Mouse (Mus musculus): Measurements from ENCODE around the gene Kifap3. TPM values are rescaled to one million over a fixed set of nuclear protein-coding genes. Genes with fewer than 3 reads are reported as not detected.
"Not testable (repeated sequence)": the region's sequence is repeated elsewhere in the genome, so short reads cannot be mapped to it uniquely, and the experiment has no call there.

The Kifap3 gene
- polyA plus RNA-seq, 1 experiment: 20.0 TPM

GRCm38 (mm10) chr1:163834066-163834465 lies 54.7 kb downstream of the Kifap3 start:
- Histone ChIP-seq H3K27ac (ENCODE audit: insufficient read depth, low read depth, low read length) (no peak overlapping the region), H3K4me3 (ENCODE audit: insufficient read depth, low read length) (no peak overlapping the region)

GRCm38 (mm10) chr1:163835062-163835461 lies 55.7 kb downstream of the Kifap3 start:
- TF ChIP-seq POLR2A (IDR thresholded peaks at IDR 0.05; ENCODE audit: borderline replicate concordance, low read depth, low read length): no peak
- no peak for TF ChIP-seq CTCF (IDR thresholded peaks at IDR 0.05; ENCODE audit: low read depth, low read length)
- H3K4me3 ChIP-seq (ENCODE audit: insufficient read depth, low read length): no peak overlapping the region
- no peaks in the 10 kb centered on the region for H3K4me1 ChIP-seq (ENCODE audit: control insufficient read depth, insufficient read depth, low read length)
- H3K27ac ChIP-seq (ENCODE audit: insufficient read depth, low read depth, low read length): no peak overlapping the region

More at GRCm38 (mm10) chr1:163834066-163834465, 54.7 kb downstream of the Kifap3 start:
- TF ChIP-seq POLR2A (IDR thresholded peaks at IDR 0.05; ENCODE audit: borderline replicate concordance, low read depth, low read length) (no peak), CTCF (IDR thresholded peaks at IDR 0.05; ENCODE audit: low read depth, low read length) (no peak)
- no peaks in the 10 kb centered on the region for H3K4me1 ChIP-seq (ENCODE audit: control insufficient read depth, insufficient read depth, low read length)

- not testable (repeated sequence) for H3K4me3 ChIP-seq (ENCODE audit: insufficient read depth, low read length); H3K4me1 ChIP-seq (ENCODE audit: control insufficient read depth, insufficient read depth, low read length); H3K27ac ChIP-seq (ENCODE audit: insufficient read depth, low read depth, low read length)
Measured at GRCm38 (mm10) chr1:163838482-163838881, 59.1 kb downstream of the Kifap3 start.

GRCm38 (mm10) chr1:163840555-163840954 lies 61.2 kb downstream of the Kifap3 start:
- Histone ChIP-seq H3K27ac (ENCODE audit: insufficient read depth, low read depth, low read length) (no peak overlapping the region), H3K4me1 (ENCODE audit: control insufficient read depth, insufficient read depth, low read length) (no peaks in the 10 kb centered on the region), H3K4me3 (ENCODE audit: insufficient read depth, low read length) (no peak overlapping the region)
- no peak for TF ChIP-seq POLR2A (IDR thresholded peaks at IDR 0.05; ENCODE audit: borderline replicate concordance, low read depth, low read length)
- no peak for TF ChIP-seq CTCF (IDR thresholded peaks at IDR 0.05; ENCODE audit: low read depth, low read length)

GRCm38 (mm10) chr1:163842238-163842637 lies 62.9 kb downstream of the Kifap3 start:
- no peak for TF ChIP-seq POLR2A (IDR thresholded peaks at IDR 0.05; ENCODE audit: borderline replicate concordance, low read depth, low read length)
- no peak for TF ChIP-seq CTCF (IDR thresholded peaks at IDR 0.05; ENCODE audit: low read depth, low read length)
- no peak overlapping the region for H3K27ac ChIP-seq (ENCODE audit: insufficient read depth, low read depth, low read length)
- H3K4me3 ChIP-seq (ENCODE audit: insufficient read depth, low read length): no peak overlapping the region
- 0 out of 2 replicates have a peak, but pooled peaks cover 2% of the 10 kb centered on the region for H3K4me1 ChIP-seq (ENCODE audit: control insufficient read depth, insufficient read depth, low read length)

- Histone ChIP-seq H3K27ac (ENCODE audit: insufficient read depth, low read depth, low read length) (no peak overlapping the region), H3K4me3 (ENCODE audit: insufficient read depth, low read length) (no peak overlapping the region), H3K4me1 (ENCODE audit: control insufficient read depth, insufficient read depth, low read length) (0 out of 2 replicates have a peak, but pooled peaks cover 2% of the 10 kb centered on the region)
- TF ChIP-seq CTCF (IDR thresholded peaks at IDR 0.05; ENCODE audit: low read depth, low read length) (no peak), POLR2A (IDR thresholded peaks at IDR 0.05; ENCODE audit: borderline replicate concordance, low read depth, low read length) (no peak)
Measured at GRCm38 (mm10) chr1:163843899-163844298, 64.5 kb downstream of the Kifap3 start.

GRCm38 (mm10) chr1:163852884-163853560 lies 73.6 kb downstream of the Kifap3 start:
- Histone ChIP-seq H3K4me1 (ENCODE audit: control insufficient read depth, insufficient read depth, low read length) (no peaks in the 10 kb centered on the region), H3K27ac (ENCODE audit: insufficient read depth, low read depth, low read length) (no peak overlapping the region), H3K4me3 (ENCODE audit: insufficient read depth, low read length) (no peak overlapping the region)
- TF ChIP-seq CTCF (IDR thresholded peaks at IDR 0.05; ENCODE audit: low read depth, low read length) (no peak), POLR2A (IDR thresholded peaks at IDR 0.05; ENCODE audit: borderline replicate concordance, low read depth, low read length) (no peak)

GRCm38 (mm10) chr1:163858420-163858819 lies 79.0 kb downstream of the Kifap3 start:
- TF ChIP-seq POLR2A (IDR thresholded peaks at IDR 0.05; ENCODE audit: borderline replicate concordance, low read depth, low read length): no peak
- no peak for TF ChIP-seq CTCF (IDR thresholded peaks at IDR 0.05; ENCODE audit: low read depth, low read length)
- no peak overlapping the region for H3K4me3 ChIP-seq (ENCODE audit: insufficient read depth, low read length)
- H3K4me1 ChIP-seq (ENCODE audit: control insufficient read depth, insufficient read depth, low read length): no peaks in the 10 kb centered on the region
- no peak overlapping the region for H3K27ac ChIP-seq (ENCODE audit: insufficient read depth, low read depth, low read length)

- Histone ChIP-seq H3K4me1 (ENCODE audit: control insufficient read depth, insufficient read depth, low read length) (no peaks in the 10 kb centered on the region), H3K27ac (ENCODE audit: insufficient read depth, low read depth, low read length) (no peak overlapping the region), H3K4me3 (ENCODE audit: insufficient read depth, low read length) (no peak overlapping the region)
- TF ChIP-seq POLR2A (IDR thresholded peaks at IDR 0.05; ENCODE audit: borderline replicate concordance, low read depth, low read length) (no peak), CTCF (IDR thresholded peaks at IDR 0.05; ENCODE audit: low read depth, low read length) (no peak)
Measured at GRCm38 (mm10) chr1:163861538-163861937, 82.2 kb downstream of the Kifap3 start.

- no peaks in the 10 kb centered on the region for H3K4me1 ChIP-seq (ENCODE audit: control insufficient read depth, insufficient read depth, low read length)
- no peak overlapping the region for H3K27ac ChIP-seq (ENCODE audit: insufficient read depth, low read depth, low read length)
- TF ChIP-seq CTCF (IDR thresholded peaks at IDR 0.05; ENCODE audit: low read depth, low read length) (no peak), POLR2A (IDR thresholded peaks at IDR 0.05; ENCODE audit: borderline replicate concordance, low read depth, low read length) (no peak)
- H3K4me3 ChIP-seq (ENCODE audit: insufficient read depth, low read length): no peak overlapping the region
Measured at GRCm38 (mm10) chr1:163873158-163873557, 93.8 kb downstream of the Kifap3 start.

Measured in bone marrow macrophage, adult 2 months (primary cell).